Mouse (Mus musculus): ENCODE results near the gene Cfap300. TPM values are rescaled to one million over a fixed set of nuclear protein-coding genes. Genes with fewer than 3 reads are reported as not detected.

The Cfap300 gene
- polyA plus RNA-seq, 1 experiment: 1.9 TPM

DNA sequence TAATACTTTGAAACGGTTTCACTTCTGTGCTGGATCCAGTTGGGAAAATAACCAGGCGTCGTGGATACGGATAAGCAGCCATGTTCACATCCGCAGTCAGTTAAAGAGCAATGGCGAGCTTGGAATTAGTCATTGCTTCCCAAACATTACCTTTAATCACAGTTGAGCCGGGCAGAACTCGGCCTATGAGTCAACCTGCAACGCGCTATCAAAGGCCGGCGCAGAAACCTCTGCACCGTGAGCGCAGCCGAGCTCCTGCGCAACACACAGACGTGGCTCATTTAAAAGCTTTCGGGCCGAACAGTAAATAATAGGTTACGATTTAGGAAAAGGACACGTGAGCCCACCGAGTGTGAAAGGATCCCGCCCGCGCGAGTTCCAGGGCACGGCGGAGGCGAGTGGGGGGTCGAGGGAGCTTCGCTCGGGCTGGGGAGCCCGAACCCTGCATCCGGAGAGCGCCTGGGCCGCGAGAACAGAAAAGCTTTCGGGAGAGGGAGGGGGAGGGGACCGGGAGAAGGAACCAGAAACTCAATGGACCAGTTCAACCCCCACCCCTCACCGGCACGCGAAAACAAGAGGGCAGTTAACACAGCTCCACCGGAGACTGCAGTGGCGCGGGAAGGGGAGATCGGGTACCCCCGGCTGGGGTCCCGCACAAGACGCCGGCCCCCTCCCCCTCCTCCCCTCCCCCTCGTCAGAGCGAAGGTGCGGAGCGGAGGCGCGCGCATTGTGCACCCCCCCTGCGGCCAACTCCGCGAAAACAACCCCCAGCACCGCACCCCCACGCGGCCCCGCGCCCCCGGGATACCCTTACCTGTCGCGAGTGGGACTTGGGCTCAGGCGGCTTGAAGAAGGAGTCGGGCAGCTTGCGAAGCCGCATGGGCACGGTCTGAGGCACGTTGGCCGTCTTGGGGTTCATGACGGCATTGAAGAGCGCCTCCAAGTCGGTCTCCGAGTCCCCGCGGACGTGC lies 39.0 kb downstream of the Cfap300 start:
- Histone ChIP-seq H3K4me1 (ENCODE audit: control insufficient read depth, insufficient read depth, insufficient read length, low read length) (no peaks in the 10 kb centered on the region), H3K4me3 (ENCODE audit: insufficient read depth, low read depth, low read length) (peak overlapping the region; percentile 89), H3K27ac (replicated peaks; ENCODE audit: low read depth, low read length) (peak overlapping the region; percentile 76)

- peak overlapping the region; percentile 76; the same call in 1 of the 2 replicates for H3K27ac ChIP-seq (replicated peaks; ENCODE audit: low read depth, low read length)
- peak overlapping the region; percentile 89 for H3K4me3 ChIP-seq (ENCODE audit: insufficient read depth, low read depth, low read length)
- no peaks in the 10 kb centered on the region for H3K4me1 ChIP-seq (ENCODE audit: control insufficient read depth, insufficient read depth, insufficient read length, low read length)
Observed at GRCm38 (mm10) chr9:8002806-8003205, 39.8 kb downstream of the Cfap300 start.

DNA sequence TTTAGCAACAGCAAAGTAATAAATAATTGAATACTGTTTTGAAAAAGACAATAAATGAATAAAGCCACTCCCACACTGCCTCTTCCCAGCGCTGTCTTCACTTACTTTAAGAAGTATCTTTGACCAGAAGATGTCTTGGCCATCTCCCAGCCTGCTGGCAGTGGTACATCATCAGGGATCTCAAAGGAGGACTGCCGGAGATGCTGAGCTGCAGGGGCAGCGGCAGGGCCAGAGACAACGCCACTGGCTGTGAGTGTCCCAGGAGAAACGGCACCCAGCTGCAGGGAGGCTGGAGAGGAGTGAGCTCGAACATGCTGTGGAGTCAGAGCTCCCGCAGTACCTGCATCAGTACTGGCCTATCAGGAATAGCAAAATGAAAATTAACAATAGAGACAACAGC lies 41.3 kb downstream of the Cfap300 start:
- Histone ChIP-seq H3K27ac (replicated peaks; ENCODE audit: low read depth, low read length) (no peak overlapping the region), H3K4me3 (ENCODE audit: insufficient read depth, low read depth, low read length) (no peak overlapping the region), H3K4me1 (ENCODE audit: control insufficient read depth, insufficient read depth, insufficient read length, low read length) (no peaks in the 10 kb centered on the region)

DNA sequence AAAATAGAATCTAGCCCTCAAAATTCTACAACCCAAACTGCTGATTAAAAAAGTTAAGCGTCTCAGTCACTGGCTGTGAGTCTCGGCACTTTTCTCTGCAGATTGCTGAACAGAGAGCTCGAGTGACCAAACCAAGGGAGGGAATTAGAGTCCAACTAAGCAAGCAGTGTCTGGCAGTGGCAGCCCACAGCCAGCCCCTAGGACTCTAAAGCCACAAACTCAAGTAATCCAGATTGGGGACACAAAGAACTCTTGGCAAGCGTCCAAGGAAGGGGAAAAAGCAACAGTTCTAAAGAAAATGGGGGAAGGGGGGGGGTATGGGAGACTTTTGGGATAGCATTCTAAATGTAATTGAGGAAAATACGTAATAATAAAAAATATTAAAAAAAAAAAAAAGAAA lies 48.3 kb downstream of the Cfap300 start:
- Histone ChIP-seq H3K4me3 (ENCODE audit: insufficient read depth, low read depth, low read length) (no peak overlapping the region), H3K4me1 (ENCODE audit: control insufficient read depth, insufficient read depth, insufficient read length, low read length) (peaks cover 14% of the 10 kb centered on the region), H3K27ac (replicated peaks; ENCODE audit: low read depth, low read length) (no peak overlapping the region)

DNA sequence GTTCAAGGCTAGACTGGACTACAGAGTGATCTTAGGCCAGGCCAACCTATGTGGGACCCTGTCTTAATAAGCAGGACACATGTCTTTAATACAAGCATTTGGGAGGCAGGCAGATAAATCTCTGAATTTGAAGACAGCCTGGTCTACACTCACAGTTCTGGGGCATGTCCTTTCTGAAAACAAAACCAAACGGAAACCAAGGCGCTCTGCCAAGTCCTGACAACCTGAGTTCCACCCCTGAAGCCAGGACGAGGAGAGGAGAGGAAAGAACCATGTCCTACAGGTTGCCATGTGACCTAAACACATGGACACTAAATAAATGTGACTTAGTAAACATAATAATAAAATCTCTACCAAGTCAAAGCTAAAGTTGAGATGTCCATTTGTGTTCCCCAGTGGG lies 50.0 kb downstream of the Cfap300 start:
- H3K27ac ChIP-seq (replicated peaks; ENCODE audit: low read depth, low read length): no peak overlapping the region
- no peak overlapping the region for H3K4me3 ChIP-seq (ENCODE audit: insufficient read depth, low read depth, low read length)
- H3K4me1 ChIP-seq (ENCODE audit: control insufficient read depth, insufficient read depth, insufficient read length, low read length): peaks cover 14% of the 10 kb centered on the region

GRCm38 (mm10) chr9:7990897-7991296 lies 51.7 kb downstream of the Cfap300 start:
- Histone ChIP-seq H3K4me1 (ENCODE audit: control insufficient read depth, insufficient read depth, insufficient read length, low read length) (peaks cover 14% of the 10 kb centered on the region), H3K27ac (replicated peaks; ENCODE audit: low read depth, low read length) (no peak overlapping the region), H3K4me3 (ENCODE audit: insufficient read depth, low read depth, low read length) (no peak overlapping the region)

DNA sequence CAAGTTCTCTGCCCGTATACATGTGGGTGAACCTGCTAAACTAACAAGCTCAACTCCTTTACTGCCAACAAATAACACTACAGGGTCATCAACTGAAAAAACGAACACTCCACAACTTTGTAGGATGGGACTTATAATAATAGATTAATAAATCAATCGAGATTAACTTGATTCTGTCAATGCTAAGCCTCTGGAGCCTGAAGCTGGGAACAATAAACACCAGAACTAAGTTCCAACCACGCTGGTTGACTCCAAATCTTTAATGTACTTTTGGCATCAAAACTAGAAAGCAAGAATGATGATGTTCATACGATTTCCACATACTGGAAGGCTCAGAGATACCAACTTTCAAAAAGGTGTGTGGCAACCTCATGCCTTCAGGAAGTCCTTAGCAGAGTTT lies 55.5 kb downstream of the Cfap300 start:
- H3K4me1 ChIP-seq (ENCODE audit: control insufficient read depth, insufficient read depth, insufficient read length, low read length): peaks cover 9% of the 10 kb centered on the region
- H3K4me3 ChIP-seq (ENCODE audit: insufficient read depth, low read depth, low read length): no peak overlapping the region
- H3K27ac ChIP-seq (replicated peaks; ENCODE audit: low read depth, low read length): no peak overlapping the region

GRCm38 (mm10) chr9:7984287-7984686 lies 58.3 kb downstream of the Cfap300 start:
- H3K4me3 ChIP-seq (ENCODE audit: insufficient read depth, low read depth, low read length): no peak overlapping the region
- no peak overlapping the region for H3K27ac ChIP-seq (replicated peaks; ENCODE audit: low read depth, low read length)
- peaks cover 5% of the 10 kb centered on the region for H3K4me1 ChIP-seq (ENCODE audit: control insufficient read depth, insufficient read depth, insufficient read length, low read length)

GRCm38 (mm10) chr9:7983665-7984064 lies 59.0 kb downstream of the Cfap300 start:
- 0 out of 2 replicates have a peak overlapping the region, but pooled peaks have one; percentile 27 for H3K27ac ChIP-seq (replicated peaks; ENCODE audit: low read depth, low read length)
- no peak overlapping the region for H3K4me3 ChIP-seq (ENCODE audit: insufficient read depth, low read depth, low read length)
- H3K4me1 ChIP-seq (ENCODE audit: control insufficient read depth, insufficient read depth, insufficient read length, low read length): peaks cover 5% of the 10 kb centered on the region

DNA sequence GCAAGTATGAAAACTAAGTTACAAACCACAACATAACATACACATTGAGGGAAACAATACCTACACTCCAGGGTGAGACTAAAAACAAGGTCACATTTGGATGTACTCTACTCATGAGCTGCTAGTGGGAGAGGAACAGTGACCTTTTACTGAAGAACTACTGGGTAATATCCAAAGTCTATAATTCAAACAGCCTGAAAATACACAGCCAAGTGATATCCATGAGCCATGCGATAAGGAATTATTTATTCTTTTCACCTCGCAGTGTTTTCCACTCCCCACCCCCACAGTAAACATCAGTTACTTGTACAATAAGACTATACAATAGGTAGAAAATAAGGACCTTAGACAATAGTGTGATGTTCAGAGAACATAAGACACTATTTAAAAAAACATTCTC lies 62.5 kb downstream of the Cfap300 start:
- Histone ChIP-seq H3K4me1 (ENCODE audit: control insufficient read depth, insufficient read depth, insufficient read length, low read length) (peaks cover 9% of the 10 kb centered on the region), H3K4me3 (ENCODE audit: insufficient read depth, low read depth, low read length) (no peak overlapping the region)

DNA sequence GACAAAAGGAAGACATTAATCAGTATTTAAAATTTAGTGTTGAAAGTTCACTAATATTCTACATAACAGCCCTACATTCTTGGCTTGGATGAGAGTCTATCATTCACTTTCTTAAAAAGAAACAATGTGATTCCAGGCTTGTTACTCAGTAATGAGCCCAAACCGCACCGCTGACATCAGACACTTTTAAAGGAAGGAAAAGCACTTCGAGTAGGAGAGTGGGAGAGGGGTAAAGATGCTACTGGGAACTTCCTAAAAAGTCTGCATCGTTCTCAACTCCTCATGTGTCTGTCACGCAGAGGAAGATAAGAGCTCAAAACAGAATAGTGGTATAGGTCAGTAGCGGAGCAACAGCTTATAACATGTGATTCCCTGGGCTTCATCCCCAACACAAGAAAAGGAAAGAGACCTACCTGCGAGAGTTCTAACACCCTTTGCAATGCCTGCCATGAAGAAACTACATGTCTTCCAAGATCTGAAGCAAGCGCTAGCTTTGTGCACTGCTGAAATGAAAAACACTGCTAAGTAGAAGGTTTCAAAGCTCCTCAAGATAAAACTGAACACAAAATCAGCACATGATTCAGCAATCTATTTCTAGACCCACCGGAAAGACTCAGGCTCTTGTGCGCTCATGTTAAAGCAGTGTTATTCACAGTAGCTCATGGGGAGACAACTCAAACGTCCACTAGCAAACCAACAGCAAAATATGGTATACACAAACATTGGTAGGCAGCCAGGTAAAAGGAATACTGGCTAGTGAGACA lies 63.3 kb downstream of the Cfap300 start:
- Histone ChIP-seq H3K4me3 (ENCODE audit: insufficient read depth, low read depth, low read length) (no peak overlapping the region), H3K4me1 (ENCODE audit: control insufficient read depth, insufficient read depth, insufficient read length, low read length) (peaks cover 9% of the 10 kb centered on the region)

More for the DNA sequence above, 62.5 kb downstream of the Cfap300 start:
- H3K27ac ChIP-seq (replicated peaks; ENCODE audit: low read depth, low read length): no peak overlapping the region

DNA sequence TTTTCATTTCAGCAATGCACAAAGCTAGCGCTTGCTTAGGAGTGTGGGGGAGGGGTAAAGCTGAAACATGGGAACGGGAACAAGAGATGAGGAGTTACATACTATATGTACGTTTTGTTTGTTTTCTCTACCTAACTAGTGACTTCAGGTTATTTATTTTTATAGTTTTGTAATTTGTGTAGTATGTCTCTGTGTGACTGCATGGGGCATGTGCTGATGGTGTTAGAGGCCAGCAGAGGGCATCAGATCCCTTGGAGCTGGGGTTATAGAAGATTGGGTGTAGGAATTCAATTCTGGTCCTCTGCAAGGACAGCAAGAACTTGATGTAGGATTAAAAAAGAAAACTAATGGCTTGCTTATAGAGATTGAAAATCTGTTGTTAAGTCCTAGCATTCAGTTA lies 64.1 kb downstream of the Cfap300 start:
- H3K4me3 ChIP-seq (ENCODE audit: insufficient read depth, low read depth, low read length): no peak overlapping the region
- peaks cover 9% of the 10 kb centered on the region for H3K4me1 ChIP-seq (ENCODE audit: control insufficient read depth, insufficient read depth, insufficient read length, low read length)
- no peak overlapping the region for H3K27ac ChIP-seq (replicated peaks; ENCODE audit: low read depth, low read length)

More for the DNA sequence above, 63.3 kb downstream of the Cfap300 start:
- no peak overlapping the region for H3K27ac ChIP-seq (replicated peaks; ENCODE audit: low read depth, low read length)

DNA sequence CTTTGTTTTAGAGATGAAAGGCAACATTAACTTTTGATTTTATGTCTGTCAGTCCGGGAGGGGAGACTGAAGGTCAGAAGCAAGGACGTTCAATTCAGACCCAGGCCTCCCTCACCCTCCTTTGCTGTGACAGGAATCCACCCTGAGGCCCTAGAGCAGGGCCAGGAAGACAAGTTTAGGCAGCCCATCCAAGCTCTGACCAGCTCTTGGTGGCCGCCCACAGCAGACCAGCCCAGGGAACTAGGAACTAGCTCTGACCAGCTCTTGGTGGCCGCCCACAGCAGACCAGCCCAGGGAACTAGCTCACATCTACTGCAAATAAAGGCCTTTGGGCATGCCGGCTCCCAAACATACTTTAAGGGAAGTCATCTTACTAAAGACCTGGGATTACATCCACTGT lies 65.0 kb downstream of the Cfap300 start:
- peaks cover 6% of the 10 kb centered on the region for H3K4me1 ChIP-seq (ENCODE audit: control insufficient read depth, insufficient read depth, insufficient read length, low read length)
- H3K4me3 ChIP-seq (ENCODE audit: insufficient read depth, low read depth, low read length): no peak overlapping the region
- H3K27ac ChIP-seq (replicated peaks; ENCODE audit: low read depth, low read length): no peak overlapping the region

DNA sequence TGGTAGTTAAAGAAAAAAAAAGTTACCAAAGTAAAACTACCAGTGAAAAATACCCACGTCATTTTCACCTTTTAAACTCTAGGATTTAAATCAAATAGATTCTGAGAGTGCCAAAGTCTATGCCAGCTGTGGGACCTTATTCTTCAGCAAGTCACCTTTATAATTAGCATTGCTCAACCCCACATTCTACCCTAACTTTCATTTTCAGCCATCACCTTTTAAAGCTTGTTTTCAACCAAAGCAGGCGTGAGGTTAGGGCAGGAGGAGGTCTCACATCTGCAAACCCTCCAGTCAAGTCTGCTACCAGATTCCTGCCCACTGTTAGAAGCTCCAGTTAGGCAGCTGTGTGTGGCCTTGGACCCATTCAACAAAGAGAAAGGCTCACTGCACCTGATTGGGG lies 70.6 kb downstream of the Cfap300 start:
- Histone ChIP-seq H3K27ac (replicated peaks; ENCODE audit: low read depth, low read length) (no peak overlapping the region), H3K4me3 (ENCODE audit: insufficient read depth, low read depth, low read length) (no peak overlapping the region), H3K4me1 (ENCODE audit: control insufficient read depth, insufficient read depth, insufficient read length, low read length) (peaks cover 2% of the 10 kb centered on the region)
